Mouse (Mus musculus): ENCODE measurements around the gene Rnf123.
A peak's percentile ranks its signal among the peaks of the same experiment; 100 is the strongest.

Gene Rnf123

DNA sequence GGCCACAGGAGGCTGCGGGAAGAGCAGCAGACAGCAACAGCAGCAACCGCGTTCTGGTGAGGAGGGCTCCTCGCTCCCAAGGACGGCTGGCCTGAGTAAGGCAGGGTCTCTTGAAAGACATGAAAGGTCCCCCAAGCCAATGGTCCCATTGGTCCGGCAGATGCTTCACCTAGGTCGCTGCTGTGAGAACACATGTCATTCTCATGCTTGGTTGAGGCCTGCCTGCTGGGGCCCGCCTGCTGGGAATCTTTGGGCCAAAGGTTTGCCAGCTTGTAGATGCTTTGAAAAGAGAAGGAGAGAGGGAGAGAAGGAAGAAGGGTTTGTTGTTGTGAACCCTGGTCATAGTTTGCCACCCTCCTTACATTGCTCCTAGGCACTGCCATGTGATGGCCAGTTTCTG, 16.5 kb upstream of the Rnf123 start:
- no peak for DNase-seq

DNA sequence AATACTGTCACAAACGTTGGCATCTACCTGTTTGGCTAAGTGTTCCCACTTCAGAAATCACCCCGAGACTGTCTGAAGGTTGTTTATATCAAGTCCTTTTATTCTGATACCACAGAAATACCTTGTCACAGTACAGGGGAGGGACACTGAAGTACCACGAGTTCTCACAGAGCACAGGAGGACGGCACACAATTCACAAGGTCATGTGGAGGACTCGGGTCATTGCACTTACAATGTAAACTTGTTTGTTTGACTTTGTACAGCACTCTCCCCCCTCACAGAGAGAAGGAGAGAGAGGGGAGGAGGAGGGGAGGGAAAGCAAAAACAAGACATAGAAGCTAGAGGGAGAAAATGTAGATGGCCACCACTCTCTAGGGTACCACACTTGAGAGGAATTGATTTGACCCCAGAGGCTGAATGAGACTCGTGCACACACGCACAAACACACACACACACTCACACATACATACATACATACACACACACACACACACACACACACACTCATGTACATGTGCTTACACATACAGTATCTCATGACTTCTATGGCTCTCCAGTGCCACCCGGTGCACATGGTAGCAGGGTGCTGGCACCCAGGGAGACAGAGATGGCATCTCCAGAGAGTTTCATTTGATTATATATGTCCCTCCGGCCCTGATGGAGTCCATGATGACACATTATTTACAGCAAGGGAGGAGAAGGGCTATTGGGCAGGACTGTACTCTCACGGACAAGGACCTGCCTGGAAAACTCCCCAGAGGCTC, 13.0 kb upstream of the Rnf123 start:
- DNase-seq = no peak

DNA sequence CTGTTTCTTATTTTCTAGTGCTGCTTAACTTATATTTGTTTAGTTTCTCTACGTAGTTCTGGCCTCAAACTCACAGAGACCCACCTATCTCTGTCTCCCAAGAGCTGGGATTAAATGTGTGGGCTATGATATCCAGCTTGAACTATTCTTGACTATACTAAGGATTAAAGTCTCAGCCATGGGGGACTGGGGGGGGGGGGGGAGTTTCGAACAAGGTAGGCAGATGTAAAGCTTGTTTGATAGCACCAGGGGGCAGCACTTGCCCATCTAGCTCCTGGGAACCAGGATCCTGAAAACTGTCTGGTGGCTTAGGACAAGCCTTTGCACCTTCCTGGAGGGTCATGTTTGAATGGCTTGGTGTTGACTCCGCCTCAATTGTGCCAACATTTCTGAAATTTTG, 12.4 kb upstream of the Rnf123 start:
- DNase-seq = peak in 1 of 2 experiments; percentile 74

DNA sequence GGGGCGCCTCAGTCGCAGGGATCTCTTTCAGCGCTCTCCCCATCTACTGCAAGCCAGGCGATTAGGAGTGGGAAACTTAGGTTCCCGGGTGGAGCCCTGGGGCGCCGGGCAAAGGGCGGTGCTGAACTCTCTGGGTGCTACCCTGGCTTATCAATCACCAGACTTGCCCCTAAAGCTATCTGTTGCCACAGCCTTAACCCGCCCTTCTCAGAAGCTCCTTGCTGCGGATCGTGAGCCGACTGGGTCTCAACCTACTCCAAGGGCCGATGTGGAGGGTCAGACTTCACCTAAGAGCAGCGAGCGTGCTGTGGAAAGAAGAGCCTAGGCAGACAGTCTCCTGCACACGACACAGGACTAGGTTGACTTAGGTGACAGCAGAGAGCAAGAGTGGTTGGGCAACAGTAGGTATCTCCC, 11.9 kb upstream of the Rnf123 start:
- no peak for DNase-seq

DNA sequence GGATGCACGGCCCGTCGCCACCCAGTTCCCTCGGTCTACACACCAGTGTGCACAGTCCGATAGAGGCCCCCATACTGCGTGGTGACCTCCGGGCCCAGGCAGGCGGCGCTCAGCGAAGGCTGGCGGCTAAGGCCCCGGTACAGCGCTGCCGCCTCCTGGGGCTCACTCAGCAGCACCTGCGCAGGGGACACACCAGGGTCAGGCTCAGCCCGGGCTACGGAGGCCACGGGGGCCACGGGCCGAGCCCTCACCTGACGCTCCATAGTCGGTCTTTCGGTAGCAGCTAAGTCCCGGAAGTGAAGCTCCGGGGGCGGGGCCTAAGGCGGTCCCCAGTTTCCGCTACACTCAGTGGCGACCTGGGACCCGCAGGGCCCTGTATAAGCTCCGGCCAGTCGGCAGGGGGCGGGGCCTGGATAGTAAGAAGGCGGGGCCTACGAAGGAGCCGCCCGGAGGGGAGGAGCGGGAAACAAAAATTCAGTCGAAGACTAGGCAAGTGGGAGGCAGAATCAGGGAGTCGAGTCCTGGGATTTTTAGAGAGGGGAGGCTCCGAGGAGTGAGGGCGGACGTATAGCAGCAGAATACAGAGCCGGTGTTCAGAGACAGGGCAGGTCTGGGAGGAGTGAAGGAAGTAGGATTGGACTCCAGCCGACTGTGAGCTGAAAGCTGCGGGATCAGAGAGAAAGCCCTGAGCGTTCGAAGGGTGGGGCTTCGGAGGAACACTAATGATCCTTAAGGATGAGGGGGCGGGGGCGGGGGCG, 11.2 kb upstream of the Rnf123 start, which contains the start of gene Apeh:
TSS of gene Apeh (minus strand) at position 423 of the 758 bp plus-strand sequence.
- DNase-seq = peak; percentile 97

DNA sequence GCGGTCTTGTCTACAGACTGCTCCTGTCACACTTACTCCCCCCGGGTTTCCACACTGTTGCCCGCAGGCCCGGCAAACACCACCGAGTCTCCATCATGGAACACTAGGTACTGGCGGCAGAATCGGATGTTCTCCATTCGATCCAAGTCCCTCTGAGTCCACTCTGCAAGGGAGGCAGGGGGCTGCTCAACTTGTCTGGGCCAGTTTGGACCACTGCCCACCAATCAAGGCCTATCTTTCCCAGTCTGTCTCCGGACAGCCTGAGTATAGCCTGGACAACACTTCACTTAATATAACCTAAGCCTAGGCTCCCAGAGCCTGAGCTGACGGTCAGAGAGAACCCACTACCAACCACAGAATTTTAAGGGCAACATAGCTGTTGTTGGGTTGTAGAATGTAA, 10.4 kb upstream of the Rnf123 start:
- no peak for DNase-seq

DNA sequence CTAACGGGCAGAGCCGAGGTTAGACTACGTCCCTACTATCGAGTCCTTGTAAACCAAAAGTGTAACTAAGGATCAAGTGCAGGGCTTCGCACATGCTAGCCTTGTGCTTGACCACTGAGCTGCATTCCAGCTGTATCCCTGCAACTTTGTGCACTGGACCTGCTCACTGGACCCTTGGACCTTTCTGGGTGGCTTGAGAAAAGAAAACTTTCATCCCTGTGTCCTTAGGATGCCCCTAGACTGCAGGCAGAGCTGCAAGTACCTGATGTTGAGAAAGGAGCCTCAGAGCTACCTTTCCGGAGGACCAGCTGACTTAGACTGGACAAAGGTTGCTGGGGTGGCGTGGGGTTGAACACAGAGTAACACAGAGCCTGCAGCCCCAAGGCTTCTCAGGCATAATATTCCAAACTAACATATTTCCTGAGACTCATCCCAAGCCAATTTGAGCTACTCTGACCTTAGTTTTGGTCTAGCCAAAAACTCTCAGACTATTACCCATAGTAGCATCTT, 7.5 kb upstream of the Rnf123 start:
- DNase-seq = no peak

DNA sequence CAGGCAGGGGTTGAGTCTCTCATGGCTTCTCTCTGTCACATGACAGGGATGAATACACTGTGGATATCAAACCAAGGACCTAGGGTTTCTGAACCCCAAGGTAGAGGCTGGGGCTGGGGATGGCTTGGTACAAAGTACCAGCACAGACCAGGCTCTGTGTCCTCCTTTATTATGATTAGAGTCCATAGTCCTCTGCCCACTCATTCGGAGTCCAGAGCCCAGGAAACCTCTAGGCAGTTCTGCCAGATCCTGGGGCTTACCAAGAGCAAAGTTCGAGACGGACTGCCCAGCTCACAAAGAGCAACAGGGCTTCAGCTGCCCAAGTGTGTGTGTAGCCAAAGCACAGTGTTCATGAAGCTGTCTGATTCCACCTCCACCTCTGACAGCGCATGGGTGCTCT, 2.1 kb upstream of the Rnf123 start:
- DNase-seq = no peak

DNA sequence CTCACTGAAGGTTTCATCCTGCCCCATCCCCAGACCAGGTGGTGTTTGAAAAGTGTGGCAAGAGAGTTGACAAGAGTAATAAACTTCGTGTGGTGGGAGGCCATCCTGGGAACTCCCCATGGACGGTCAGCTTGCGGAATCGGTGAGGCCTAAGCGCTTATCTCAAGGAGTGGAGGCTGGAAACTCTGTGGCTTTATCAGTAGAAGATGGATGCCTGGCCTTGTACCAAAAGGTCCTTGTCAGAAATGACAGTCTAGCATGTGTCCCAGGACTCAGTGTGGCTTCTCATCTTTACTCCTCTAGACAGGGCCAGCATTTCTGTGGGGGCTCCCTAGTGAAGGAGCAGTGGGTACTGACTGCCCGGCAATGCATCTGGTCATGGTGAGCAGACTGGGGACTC, 415 bp upstream of the Rnf123 start:
- DNase-seq = no peak

DNA sequence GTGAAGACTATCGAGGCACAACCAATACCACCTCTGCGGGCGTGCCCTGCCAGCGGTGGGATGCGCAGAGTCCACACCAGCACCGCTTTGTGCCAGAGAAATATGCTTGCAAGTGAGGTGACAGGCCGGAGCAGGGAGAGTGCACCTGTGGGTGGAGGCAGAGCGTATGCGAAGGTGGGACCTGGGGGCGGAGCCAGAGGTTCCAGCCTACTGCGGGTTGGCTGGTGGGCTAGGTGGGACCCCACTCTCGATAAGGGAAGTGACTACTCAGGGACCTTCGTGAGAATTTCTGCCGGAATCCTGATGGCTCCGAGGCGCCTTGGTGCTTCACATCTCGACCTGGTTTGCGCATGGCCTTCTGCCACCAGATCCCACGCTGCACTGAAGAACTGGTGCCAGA, 597 bp downstream of the Rnf123 start:
- DNase-seq = no peak

DNA sequence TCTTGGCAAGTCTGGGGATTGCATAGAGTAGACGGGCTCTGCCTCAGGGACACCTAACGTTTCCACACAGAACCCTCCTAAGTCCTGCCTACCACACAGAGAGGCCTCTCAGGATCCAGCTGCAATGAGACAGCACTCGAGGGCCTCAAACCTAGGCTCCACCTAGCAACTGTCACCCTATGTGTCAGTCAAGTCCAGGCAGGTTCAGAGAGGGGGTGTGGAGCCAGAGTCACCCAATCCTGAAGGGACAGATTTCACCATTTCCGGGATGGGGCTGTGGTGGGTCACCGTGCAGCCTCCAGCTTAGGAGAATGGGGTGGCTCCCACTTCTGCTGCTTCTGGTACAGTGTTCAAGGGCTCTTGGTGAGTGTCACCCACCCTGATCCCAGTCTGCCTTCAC, 3.0 kb downstream of the Rnf123 start, which contains the start of gene Mst1:
TSS of gene Mst1 (plus strand) at position 269 of the 400 bp plus-strand sequence.
- no peak for DNase-seq

DNA sequence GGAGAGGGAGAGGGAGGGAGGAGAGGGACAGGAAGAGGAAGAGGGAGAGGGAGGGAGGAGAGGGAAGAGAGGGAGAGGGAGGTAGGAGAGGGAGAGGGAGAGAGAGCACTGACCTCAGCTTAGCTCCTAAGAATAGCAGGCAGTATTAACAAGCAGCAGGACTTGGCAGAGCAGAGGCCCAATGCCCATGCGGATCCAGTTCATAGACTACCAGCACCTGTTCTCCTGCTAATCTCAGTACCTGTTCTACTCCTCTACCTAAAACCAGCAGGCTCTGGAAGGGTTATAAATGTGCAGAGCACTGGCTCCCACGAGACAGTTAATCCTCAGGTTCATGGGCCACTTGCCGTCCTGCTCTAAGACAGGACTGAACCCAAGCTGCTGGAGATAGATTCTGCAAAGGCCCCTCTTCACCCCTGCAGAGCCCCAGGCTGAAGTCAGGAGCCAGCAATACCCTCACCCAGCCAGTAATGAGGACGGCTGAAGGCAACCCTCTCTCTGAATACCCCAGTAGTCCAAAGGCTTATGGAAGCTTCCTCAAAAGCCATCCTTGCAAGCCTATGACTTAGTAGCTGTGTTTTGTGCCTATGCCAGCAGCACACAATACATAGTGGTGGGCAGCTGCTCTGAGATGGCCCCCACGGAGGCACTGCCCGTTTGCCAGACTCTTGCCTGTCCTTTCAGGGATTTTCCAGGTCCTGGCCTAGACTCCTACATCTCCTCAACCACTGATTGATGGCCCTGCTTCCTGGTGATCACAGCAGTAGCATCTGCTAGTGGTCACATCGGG, 9.8 kb downstream of the Rnf123 start:
- no peak for DNase-seq

DNA sequence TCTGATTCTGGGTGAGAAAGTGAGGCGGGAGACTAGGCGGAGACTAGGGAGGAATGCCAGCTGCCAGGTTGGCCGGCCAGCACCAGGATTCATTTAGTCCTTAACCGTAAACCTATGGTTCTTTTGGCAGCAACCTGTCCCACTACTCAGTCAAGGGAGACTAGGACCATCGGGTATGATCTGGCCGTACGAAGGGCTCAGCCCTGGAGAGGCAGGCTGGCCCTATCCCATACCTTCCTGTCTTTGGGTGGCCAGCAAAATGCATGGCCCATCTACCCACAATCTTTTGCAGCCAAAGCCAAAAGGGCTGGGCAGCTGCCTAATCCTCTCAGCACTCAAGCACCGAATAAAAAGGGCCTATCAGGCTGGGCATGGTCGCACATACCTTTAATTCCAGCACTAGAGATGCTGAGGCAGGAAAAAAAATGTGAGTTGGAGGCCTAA, 10.6 kb downstream of the Rnf123 start:
- no peak for DNase-seq

DNA sequence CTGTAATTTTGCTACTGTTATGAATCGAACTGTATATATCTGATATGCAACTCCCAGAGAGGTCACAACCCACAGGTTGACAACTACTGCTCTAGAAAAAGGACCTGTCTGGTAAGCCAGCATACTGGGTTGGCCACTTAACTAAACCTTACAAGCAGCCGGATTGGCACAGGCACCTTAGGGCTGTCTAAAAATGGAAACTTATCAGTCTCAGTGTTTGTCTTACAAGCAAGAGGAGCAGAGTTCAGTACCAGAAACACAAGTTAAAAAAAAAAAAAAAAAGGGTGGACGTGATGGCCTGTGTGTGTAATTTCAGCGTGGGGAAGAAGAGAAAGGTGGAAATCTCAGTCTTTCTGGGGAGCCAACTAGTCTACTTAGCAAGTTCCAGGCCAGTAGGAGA, 11.3 kb downstream of the Rnf123 start:
- no peak for DNase-seq

DNA sequence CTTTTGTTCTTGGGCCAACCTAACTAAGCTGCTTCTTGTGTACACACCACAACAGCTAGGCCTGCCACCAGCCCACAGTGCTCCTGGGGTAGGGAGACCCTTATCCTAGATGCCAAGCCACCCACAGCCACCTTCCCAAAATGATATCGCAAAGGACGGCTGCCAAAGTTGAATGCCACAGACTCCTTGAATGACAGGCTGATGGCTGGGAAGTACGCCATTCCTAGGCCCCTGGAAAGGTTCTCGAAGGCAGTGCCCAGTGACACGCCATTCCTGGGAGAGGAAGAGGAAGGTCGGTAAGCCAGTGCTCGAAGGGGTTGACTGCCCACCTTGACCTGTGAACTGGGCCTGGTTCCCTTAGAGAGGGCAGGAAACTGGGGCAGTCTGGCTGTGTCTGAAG, 13.6 kb downstream of the Rnf123 start:
- no peak for DNase-seq

DNA sequence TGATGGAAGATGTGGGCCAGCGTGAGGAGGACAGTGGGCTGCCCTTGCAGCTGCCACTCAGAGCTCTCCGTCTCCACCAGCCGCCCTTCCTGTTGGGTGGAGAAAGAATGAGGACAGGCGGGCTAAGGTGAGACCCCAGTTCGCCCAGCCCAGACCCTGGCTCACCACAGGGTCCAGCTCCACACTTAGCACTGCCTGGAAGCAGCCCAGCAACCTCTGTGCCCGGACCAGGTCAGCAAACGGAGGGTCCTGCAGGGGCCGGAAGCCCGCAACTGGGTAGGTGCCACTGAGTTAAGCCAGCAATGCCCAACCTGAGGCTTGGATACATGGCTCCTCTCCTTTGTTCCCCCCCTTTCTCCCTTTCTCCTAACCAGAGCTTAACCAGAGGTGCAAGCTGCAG, 14.1 kb downstream of the Rnf123 start:
- DNase-seq = no peak

DNA sequence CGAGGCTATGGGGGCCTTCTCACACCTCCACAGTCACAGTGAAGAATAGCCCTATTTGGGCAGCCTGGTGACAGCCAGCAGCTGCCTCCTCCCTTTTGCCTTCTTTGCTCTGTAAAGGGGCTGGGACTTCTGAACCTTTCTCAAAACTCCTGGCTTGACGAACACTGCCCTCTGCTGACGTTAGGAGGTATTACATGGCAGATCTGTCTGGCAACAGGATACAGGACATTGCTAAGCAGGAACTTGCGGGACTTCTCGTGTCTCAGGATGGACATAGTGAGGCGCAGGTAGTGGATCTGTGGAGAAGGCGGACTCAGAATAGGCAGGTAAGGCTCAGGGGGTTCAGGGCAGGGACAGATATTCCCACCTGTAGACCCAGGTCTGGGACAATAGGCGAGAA, 15.2 kb downstream of the Rnf123 start:
- DNase-seq = peak; percentile 68 to 87

DNA sequence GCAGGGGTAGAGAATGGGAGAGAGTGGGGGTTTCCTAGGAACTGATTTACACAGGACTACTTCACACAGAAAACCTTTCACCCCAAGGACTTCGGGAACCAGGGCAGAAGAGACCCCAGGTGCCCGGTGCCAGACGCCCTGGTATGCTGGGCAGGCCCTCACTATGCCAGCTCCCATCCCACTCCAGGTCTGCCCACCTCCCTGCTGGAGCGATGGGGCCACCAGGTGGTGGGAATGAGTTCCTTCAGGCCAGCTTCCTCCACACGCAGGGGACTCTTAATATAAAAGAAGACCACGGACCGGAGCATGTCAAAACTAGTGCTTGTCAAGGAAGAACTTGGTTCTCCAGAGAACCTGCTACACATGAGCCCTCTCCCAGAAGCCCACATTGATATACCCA, 15.9 kb downstream of the Rnf123 start:
- no peak for DNase-seq

DNA sequence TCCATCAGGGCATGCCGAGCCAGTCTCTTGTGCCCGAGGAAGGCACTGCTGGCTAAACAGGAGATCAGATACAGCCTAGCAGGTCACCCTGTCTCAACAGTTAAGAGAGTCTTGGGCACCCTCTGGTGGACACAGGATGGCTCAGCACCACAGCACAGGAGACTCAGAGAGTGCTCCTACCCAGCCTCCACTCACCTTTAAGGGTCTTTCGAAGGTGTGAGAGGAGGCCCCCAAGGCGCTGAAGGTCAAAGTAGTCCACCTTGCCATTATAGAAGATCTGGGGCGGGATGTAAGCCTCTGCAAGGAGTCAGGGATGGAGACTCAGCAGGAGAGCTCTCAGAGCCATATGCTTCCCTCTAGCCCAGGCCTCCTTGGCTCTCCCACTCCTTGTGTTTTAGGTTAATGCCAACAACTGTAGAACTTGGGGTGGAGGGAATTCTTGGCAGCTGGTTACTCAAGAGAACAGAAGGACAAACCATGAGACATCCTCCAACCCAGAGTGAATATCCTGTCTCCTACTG, 17.6 kb downstream of the Rnf123 start:
- peak in 1 of 2 experiments; percentile 69 for DNase-seq

DNA sequence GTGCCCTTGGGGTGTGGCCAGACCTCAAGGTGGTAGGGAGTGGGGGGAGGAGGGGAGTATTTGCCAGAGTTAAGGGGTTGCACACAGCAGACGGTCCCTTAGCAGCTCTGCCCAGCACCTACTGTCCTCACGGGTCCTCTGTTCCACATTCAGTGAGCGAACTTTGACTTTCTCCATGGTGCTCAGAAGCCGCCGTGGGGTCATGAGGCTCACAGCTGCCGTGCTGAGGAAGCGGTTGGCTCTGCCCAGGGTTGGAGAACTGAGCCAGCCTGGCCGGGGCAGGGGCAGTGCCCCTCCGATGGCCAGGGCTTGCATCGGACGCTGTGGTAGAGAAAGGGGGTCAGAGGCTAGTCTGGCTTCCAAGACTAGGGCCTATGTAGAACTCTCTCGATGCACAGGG, 19.8 kb downstream of the Rnf123 start:
- DNase-seq = no peak

DNA sequence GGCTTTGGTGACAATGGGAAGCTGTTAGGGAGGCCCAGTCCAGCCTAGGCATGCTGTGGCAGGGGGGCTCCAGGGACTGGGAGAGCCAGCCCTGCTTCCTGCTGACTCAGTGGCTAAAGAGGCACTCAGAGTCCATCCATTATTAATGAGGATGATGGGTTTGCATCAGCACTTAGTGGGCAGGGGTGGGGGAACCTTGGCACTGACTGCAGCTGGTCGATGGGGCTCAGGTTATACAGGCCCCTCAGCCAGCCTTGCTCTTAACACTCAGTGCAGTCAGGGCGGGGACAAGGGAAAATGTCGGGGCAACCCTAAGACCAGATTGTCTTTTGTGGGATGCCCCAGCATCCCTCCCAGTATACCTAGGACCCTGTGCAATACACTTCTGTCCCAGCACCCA, 21.0 kb downstream of the Rnf123 start:
- no peak for DNase-seq

DNA sequence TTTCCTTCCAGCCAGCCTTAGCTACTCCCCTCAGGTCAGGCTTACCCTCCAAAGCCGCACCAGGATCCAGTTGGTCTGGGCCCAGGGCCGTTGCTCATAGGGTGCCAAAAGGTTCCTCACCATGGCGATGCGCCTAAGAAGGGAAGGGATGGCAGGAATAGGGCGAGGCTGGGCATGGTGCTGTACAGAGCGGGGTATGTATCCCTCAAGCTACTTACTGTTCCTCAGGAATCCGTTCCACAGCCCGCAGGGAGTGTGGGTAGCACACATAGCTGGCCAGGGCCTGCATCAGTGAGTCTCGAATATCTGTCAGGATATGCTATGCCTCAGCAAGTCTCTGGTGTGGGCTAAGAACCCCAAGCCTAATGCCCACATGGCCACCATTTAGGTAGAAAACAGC, 24.9 kb downstream of the Rnf123 start:
- peak in 1 of 2 experiments; percentile 18 for DNase-seq

DNA sequence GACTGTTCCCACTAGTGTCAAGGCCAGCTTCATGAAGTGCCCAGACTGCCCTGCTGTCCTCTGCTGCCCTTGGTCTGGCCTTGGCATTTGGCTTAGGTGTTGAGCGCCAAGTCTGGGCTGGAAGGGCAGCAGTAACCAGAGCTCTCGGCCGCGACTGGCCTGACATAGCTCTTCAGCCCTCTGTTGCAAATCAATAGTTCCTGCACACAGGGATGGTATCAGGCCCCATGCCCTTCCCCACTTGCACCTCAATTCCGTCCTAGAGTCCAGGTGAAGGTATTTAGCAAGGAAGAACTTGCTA, 25.9 kb downstream of the Rnf123 start:
- peak in 1 of 2 experiments; percentile 16 for DNase-seq

All from lung, postnatal 4 days (tissue).